Mouse (Mus musculus): ENCODE data around the gene Gria2. TPM values are rescaled to one million over a fixed set of nuclear protein-coding genes. Genes with fewer than 3 reads are reported as not detected.

The Gria2 gene
- total RNA-seq, 1 experiment from 2014 or later = not detected

DNA sequence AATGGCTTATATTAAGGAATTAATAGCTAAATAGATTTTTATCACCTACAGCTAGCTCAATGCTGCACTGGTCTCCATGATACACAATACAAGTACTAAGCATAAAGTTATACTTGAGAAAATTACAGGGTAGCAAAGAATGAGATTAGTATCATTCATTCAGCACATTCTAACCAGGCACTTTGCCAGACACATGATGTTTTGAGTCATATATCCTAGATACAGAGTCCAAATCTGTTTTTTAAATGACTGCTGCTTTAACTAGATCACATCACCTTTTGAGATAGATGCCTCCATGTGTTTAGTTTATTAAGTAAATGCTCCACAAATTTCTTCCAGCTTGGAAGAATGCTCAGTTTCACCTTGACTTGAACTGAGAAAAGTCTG, 21.5 kb downstream of the Gria2 start:
- no peak for ATAC-seq (ENCODE audit: extremely low read depth, insufficient number of reproducible peaks, low FRiP score, poor library complexity, severe bottlenecking)

DNA sequence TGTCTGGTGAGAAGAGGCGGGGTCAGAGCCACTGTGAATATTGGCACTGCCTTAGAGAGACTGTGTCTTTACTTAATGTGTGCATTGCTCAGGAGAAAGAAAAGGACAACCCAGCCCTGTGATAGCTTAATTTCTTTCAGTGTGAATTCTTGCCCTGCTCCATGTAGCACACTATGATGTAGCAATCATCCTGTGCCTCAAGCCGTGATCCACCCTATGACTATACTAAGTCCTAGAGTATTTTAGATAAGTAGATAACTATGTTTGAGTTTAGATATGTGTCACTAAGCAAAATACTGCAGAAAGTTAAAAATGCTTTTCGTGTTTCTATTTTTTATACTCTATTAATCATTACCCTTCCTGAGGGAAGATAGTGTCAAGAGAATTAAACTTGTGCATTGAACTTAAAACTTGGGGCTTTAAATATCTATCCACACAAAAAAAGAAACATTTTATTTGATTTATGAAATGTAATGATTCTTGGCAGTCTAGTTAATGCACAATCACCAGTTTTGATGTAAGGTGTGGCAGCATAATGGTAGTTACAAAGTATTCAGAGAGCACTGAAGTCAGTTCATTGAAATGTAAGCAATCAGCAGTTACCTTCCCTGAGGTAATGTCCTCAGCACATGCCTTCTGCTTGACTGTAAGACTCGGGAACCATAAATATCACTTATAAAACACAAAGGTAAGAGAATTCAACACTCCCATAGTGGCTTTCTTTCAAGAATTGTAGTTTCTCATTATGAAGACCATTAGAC, 22.1 kb downstream of the Gria2 start:
- no peak for ATAC-seq (ENCODE audit: extremely low read depth, insufficient number of reproducible peaks, low FRiP score, poor library complexity, severe bottlenecking)

DNA sequence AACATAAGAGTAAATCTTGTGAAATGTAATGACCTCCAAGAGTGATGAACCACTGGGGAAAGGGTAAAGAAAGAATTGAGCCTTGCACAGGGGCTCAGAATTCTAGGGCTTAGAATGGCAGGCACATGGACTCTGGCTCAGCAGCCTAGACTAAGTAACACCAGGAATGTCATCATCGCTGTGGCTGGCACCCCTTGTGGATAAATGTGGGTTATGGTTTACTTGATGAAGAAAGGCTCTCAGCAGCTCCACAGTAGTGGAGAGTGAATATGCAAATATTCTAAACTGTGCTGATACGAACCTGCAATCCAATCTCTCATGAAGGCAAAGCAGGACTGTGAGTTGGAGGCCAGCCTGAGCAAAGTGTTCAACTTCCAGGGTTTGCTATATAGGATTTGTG, 26.0 kb downstream of the Gria2 start:
- ATAC-seq (ENCODE audit: extremely low read depth, insufficient number of reproducible peaks, low FRiP score, poor library complexity, severe bottlenecking) = no peak

GRCm38 (mm10) chr3:80775971-80776370, 26.7 kb downstream of the Gria2 start:
- ATAC-seq (ENCODE audit: extremely low read depth, insufficient number of reproducible peaks, low FRiP score, poor library complexity, severe bottlenecking) = no peak

GRCm38 (mm10) chr3:80774005-80774764, 28.4 kb downstream of the Gria2 start:
- ATAC-seq (ENCODE audit: extremely low read depth, insufficient number of reproducible peaks, low FRiP score, poor library complexity, severe bottlenecking) = no peak

- no peak for ATAC-seq (ENCODE audit: extremely low read depth, insufficient number of reproducible peaks, low FRiP score, poor library complexity, severe bottlenecking)
Observed at GRCm38 (mm10) chr3:80773232-80773631, 29.4 kb downstream of the Gria2 start.

DNA sequence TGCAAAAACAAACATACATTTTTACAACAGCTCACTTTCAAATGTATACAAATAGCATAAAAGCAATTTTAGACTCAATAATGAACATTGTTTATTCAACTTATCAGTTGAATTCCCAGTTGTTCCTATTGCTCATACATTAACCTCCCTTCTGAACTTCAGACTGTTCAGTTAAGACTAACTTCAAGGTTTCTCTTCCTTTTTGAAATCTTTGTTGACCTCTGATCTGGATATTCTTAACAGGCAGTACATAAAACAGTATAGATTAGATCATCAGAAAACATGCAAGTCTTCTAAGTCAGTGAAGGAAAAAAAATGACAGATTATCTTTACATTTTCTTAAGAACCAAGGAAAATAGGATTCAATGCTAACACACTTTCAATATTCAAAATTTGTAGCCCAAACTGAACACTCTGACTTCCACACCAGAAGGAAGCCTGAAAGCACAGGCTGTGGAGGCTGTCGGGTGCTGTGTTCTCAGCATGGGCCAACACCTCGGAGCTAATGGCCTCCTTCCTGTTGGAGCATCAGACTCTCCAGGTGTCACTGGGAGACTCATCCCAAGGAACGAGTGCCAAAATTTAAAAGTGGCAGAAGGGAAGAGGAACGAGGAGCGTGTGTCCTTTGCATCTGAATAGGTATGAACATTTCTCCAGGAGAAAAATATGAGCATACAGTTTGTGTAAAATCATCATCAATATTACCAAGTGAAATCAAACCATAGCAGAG, 33.0 kb downstream of the Gria2 start:
- ATAC-seq (ENCODE audit: extremely low read depth, insufficient number of reproducible peaks, low FRiP score, poor library complexity, severe bottlenecking) = no peak

GRCm38 (mm10) chr3:80758955-80759354, 43.7 kb downstream of the Gria2 start:
- ATAC-seq (ENCODE audit: extremely low read depth, insufficient number of reproducible peaks, low FRiP score, poor library complexity, severe bottlenecking) = no peak

DNA sequence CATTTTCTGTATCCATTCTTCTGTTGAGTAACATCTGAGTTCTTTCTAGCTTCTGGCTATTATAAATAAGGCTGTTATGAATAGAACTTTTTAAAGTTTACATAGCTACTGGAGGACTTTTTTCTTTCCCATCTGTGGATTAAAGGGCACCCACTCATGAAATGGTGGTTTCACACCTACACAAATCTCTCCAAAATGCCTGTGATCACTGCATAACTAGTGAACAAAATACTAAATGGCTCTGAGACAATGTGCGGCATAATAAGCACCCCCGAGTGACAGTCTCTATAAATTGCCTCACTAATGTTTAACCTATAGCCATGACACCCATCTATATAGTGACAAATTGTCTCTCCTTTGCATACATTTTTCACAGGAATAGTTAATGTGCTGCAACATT, 44.3 kb downstream of the Gria2 start:
- ATAC-seq (ENCODE audit: extremely low read depth, insufficient number of reproducible peaks, low FRiP score, poor library complexity, severe bottlenecking) = no peak

DNA sequence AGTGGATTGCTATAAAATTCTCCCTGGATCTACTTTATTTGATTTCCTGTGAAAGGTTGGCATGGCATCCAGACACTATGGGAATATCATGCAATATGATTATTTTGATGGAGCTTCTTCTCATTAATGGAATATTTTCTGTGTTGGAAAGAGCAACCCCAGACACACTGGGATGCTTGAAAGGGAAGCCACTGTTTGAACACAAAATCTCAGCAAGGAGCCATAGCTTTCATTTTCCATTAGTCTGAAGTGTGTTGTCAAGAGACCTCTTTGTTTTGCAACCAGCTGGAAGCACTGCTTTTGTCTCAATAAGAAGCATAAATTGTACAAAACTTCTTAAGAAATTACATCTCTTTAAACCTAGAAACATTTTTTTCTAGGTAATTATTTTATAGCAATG, 51.8 kb downstream of the Gria2 start:
- no peak for ATAC-seq (ENCODE audit: extremely low read depth, insufficient number of reproducible peaks, low FRiP score, poor library complexity, severe bottlenecking)

DNA sequence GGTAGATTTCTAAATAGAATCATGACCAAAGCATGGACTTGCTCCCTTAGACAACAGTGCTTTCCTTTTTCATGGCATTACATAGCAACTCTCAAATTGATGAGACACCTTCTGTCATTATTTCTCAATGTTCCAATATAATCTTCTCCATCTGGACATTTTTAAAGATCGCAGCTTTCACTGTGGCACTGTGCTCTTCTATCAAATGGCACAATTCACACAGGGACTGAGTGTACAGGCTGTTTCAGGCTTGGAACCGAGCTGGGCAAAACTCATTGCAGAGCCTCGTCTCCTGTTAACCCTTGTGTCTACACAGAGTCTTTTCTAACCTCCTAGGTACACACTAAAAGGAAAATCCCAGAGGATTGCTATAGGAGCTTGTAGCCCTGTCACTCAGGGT, 77.4 kb downstream of the Gria2 start:
- ATAC-seq (ENCODE audit: extremely low read depth, insufficient number of reproducible peaks, low FRiP score, poor library complexity, severe bottlenecking) = no peak

DNA sequence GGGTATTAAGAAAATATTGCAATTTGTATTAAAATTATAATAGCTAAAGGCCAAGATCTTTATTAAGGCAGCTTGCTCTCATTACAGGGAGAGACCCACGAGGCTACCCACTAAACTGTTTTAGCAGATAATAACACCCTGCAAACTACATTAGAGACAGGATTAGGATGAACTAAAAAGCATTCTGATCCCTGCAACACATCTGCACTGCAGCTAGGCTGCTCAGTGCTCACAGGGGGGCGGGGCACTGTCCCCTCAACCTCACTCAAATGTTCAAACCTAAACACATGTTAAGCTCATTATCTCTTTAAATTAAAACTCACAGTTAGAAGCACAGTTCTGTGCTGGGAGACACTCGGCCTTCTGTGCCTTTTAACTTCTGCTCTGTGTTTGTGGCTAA, 89.5 kb downstream of the Gria2 start:
- no peak for ATAC-seq (ENCODE audit: extremely low read depth, insufficient number of reproducible peaks, low FRiP score, poor library complexity, severe bottlenecking)

GRCm38 (mm10) chr3:80708992-80709391, 93.6 kb downstream of the Gria2 start:
- no peak for ATAC-seq (ENCODE audit: extremely low read depth, insufficient number of reproducible peaks, low FRiP score, poor library complexity, severe bottlenecking)

GRCm38 (mm10) chr3:80702173-80702572, 100.5 kb downstream of the Gria2 start:
- ATAC-seq (ENCODE audit: extremely low read depth, insufficient number of reproducible peaks, low FRiP score, poor library complexity, severe bottlenecking) = no peak

GRCm38 (mm10) chr3:80697523-80697922, 105.1 kb downstream of the Gria2 start:
- ATAC-seq (ENCODE audit: extremely low read depth, insufficient number of reproducible peaks, low FRiP score, poor library complexity, severe bottlenecking) = no peak

DNA sequence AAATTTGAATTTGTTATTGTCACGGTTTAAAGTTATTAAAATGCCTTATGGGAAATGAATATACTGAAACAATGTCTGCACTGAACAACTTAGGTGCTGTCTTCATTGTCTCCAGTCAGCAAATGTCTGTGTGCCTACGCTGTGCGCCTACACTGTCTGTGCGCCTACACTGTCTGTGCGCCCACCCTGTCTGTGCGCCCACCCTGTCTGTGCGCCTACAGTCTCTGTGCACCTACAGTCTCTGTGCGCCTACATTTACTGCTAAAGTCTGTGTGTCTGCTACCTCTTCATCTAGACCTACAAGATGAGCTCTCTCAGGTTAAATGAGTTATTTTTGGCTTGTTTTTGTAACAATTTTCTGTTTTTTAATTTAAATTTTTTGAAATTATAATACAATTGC, 107.7 kb downstream of the Gria2 start:
- ATAC-seq (ENCODE audit: extremely low read depth, insufficient number of reproducible peaks, low FRiP score, poor library complexity, severe bottlenecking) = no peak

DNA sequence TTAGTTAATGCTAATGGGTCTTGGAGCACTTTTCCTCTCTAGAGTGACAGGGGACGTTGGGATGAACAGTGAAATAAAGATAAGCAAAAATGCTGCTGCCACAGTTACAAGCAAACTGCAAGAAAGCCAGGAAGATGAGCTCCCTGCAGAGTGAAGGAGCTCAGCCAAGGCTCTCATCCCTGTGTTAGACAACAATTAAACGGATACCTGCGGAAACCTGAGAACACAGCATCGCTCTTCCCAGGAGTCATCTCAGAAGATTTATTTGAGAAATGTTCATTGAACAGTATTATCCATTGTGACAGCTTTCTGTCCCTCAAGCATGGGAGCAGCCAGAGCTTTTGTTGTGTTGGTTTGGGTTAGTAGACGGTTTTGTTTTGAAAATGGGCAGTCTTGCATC, 137.5 kb downstream of the Gria2 start:
- ATAC-seq (ENCODE audit: extremely low read depth, insufficient number of reproducible peaks, low FRiP score, poor library complexity, severe bottlenecking) = no peak

GRCm38 (mm10) chr3:80663293-80663692, 139.3 kb downstream of the Gria2 start:
- ATAC-seq (ENCODE audit: extremely low read depth, insufficient number of reproducible peaks, low FRiP score, poor library complexity, severe bottlenecking) = no peak

DNA sequence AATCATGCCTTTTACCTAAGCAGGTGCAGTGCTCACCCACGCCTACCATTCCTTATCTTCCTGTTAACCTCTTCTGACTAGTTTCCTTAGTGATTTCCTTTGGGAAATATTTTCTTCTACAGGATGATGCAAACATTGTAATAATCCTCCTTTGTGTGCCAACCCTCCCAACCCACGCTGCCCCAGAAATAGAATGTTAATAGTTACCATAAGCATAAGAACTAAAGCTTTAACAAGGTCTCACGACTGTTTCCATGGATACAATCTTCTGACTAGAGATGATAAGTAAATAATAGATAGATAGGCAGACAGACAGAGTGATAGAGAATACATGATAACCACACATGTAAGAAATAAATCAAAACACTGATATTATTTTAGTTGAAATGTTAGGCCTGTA, 140.8 kb downstream of the Gria2 start:
- no peak for ATAC-seq (ENCODE audit: extremely low read depth, insufficient number of reproducible peaks, low FRiP score, poor library complexity, severe bottlenecking)

DNA sequence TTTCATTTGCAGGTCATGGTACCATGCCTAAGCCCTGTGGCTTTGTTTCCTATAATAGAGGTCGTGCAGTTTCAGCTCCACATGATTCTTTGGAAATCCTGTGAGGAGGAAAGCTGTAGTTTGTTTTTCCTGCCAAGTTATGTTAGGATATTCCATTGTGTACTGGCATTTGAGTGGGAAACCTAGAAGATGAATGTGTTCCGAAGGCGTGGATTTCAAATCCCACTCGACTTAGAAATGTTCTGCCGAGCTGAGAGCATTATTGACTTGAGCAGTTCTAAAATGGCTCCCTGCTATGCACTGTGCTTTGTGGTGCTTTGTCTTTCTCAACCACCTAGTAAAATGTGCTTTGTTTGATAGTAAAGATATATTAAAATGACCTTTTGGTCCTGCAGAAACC, 150.4 kb downstream of the Gria2 start:
- ATAC-seq (ENCODE audit: extremely low read depth, insufficient number of reproducible peaks, low FRiP score, poor library complexity, severe bottlenecking) = no peak
